Mouse (Mus musculus) intestine, embryonic 14.5 days (tissue): Measurements from ENCODE around the gene Syf2. TPM values are rescaled to one million over a fixed set of nuclear protein-coding genes. Genes with fewer than 3 reads are reported as not detected.

ENCODE experiments used
- ATAC-seq: fragments of 200-750 bp; cut with Nextera tagmentation; replicated peaks from 2 replicates; pipeline ENCODE4 v1.8.0; 2017; ENCODE audit warnings: low read depth, moderate number of reproducible peaks, moderate TSS enrichment, moderate library complexity; ENCODE audit not compliant: low FRiP score, low TSS enrichment
- DNase-seq: peaks from one replicate; pipeline ENCODE4 v3.0.0-alpha.2; 2018; ENCODE audit warnings: low spot score
- H3K27ac ChIP-seq: fragments of 300-500 bp; sonication (generic); 2 replicates; pipeline ENCODE4 v1.5.1; 2014; ENCODE audit warnings: low read depth, mild to moderate bottlenecking, control low read depth
- H3K27me3 ChIP-seq: fragments of 300-500 bp; sonication (generic); replicated peaks from 2 replicates; pipeline ENCODE4 v1.6.1; 2014; ENCODE audit warnings: low read length, control low read depth; ENCODE audit not compliant: control insufficient read depth, insufficient read depth
- H3K36me3 ChIP-seq: fragments of 300-500 bp; sonication (generic); 2 replicates; pipeline ENCODE4 v1.6.1; 2014; ENCODE audit warnings: low read length, control low read depth; ENCODE audit not compliant: control insufficient read depth, insufficient read depth
- H3K4me1 ChIP-seq: fragments of 300-500 bp; sonication (generic); replicated peaks from 2 replicates; pipeline ENCODE4 v1.6.1; 2014; ENCODE audit warnings: low read length, control low read depth, mixed read lengths; ENCODE audit not compliant: control insufficient read depth, insufficient read depth
- H3K4me2 ChIP-seq: fragments of 300-500 bp; sonication (generic); 2 replicates; pipeline ENCODE4 v1.6.1; 2014; ENCODE audit warnings: low read length
- H3K4me3 ChIP-seq: fragments of 300-500 bp; sonication (generic); 2 replicates; pipeline ENCODE4 v1.5.1; 2014; ENCODE audit warnings: low read depth, low read length, control low read depth, mixed read lengths
- H3K9ac ChIP-seq: fragments of 300-500 bp; sonication (generic); 2 replicates; pipeline ENCODE4 v1.6.1; 2014; ENCODE audit warnings: mild to moderate bottlenecking, low read length
- H3K9me3 ChIP-seq: fragments of 300-500 bp; sonication (generic); 2 replicates; pipeline ENCODE4 v1.6.1; 2016; ENCODE audit warnings: low read length, control low read depth; ENCODE audit not compliant: control insufficient read depth
- WGBS: fragments of 180-500 bp; shearing (Covaris S2); extraction: QIAGEN DNeasy Blood & Tissue Kit; methylation state at CpG from one replicate; pipeline ENCODE4 v1.1.7; 2014; 5-methylcytosine and 5-hydroxymethylcytosine counted together
- polyA plus RNA-seq: library from polyadenylated mRNA; unstranded; fragments of >200 nt; fragmentation: Nextera tagmentation; extraction: Ambion mirVana; gene quantifications from 2 replicates; pipeline ENCODE4 v1.2.1, GENCODE M21; 2014

Gene Syf2
- polyA plus RNA-seq, 1 experiment from 2014 or later: 62.4 TPM

GRCm38 (mm10) chr4:134921703-134922102 lies 9.0 kb upstream of the Syf2 start:
- peaks cover 15% of the 10 kb centered on the region; the same call in 1 of the 2 replicates for H3K4me1 ChIP-seq
- ATAC-seq: no peak
- no peak for DNase-seq
- no peak overlapping the region for H3K4me3 ChIP-seq
- H3K4me2 ChIP-seq: no peak overlapping the region
- WGBS: 90% methylated on average over 4 of the region's 4 CpGs
- peaks cover 20% of the 10 kb centered on the region for H3K36me3 ChIP-seq
- H3K27me3 ChIP-seq: no peaks in the 10 kb centered on the region
- H3K9me3 ChIP-seq: no peaks in the 10 kb centered on the region
- H3K27ac ChIP-seq: no peak overlapping the region
- H3K9ac ChIP-seq: no peak overlapping the region

DNA sequence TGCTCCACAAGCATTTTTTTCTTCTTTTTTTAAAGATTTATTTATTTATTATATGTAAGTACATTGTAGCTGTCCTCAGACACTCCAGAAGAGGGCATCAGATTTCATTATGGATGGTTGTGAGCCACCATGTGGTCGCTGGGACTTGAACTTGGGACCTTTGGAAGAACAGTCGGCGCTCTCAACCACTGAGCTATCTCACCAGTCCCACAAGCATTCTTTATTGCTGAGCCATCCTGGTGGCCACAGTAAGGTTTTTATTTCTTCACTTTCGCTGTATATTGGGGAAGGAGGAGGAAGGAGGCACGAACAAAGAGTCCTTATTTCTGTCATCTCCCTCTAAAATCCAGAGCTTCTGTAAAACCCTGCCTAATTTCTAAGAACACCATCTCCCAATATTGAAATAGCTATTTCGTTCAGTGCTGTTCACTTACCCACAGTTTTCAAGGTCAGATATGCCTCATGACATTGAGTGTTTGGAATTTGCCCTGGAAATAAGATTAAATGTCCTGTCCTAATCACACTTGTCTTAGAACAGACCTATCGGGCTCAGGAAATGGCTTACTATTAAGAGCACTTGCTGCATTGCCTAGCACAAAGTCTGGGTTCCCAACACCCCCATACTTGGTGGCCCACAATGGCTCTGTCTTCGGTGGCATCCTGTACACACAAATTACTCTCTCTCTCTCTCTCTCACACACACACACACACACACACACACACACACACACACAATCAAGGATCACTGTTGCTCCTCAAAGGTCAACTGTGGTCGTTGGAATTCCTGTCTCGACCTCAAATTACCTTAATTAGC lies 8.4 kb upstream of the Syf2 start:
- Histone ChIP-seq H3K4me2 (peak overlapping the region; percentile 93), H3K9ac (peak overlapping the region; percentile 98), H3K9me3 (no peaks in the 10 kb centered on the region), H3K4me3 (peak overlapping the region; percentile 100), H3K36me3 (peaks cover 26% of the 10 kb centered on the region), H3K4me1 (peaks cover 15% of the 10 kb centered on the region; the same call in 1 of the 2 replicates), H3K27ac (peak overlapping the region; percentile 93), H3K27me3 (no peaks in the 10 kb centered on the region)
- WGBS: 65% methylated on average over 10 of the region's 10 CpGs
- ATAC-seq: no peak
- DNase-seq: no peak

DNA sequence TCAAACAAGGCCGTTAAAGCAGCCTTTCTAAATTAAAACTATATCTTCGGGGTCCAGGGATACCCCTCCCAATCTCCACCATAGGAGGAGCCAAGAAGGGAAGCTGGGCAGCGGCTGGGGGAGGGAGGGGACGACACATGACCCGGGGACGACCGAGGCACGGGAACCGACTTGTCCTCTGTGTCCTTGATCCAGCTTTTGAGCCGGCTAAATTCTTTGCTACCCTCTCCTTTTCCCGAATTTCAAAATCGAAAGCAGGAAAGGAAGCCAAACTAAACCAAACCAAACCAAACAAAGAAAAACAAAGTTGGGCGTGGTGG lies 7.8 kb upstream of the Syf2 start:
- H3K27ac ChIP-seq: peak overlapping the region; percentile 93
- H3K4me2 ChIP-seq: peak overlapping the region; percentile 93
- no peaks in the 10 kb centered on the region for H3K9me3 ChIP-seq
- peaks cover 32% of the 10 kb centered on the region for H3K36me3 ChIP-seq
- H3K27me3 ChIP-seq: no peaks in the 10 kb centered on the region
- ATAC-seq (peak; percentile 37), DNase-seq (no peak)
- peaks cover 15% of the 10 kb centered on the region; the same call in 1 of the 2 replicates for H3K4me1 ChIP-seq
- under 1% methylated on average over 13 of the region's 13 CpGs for WGBS
- H3K4me3 ChIP-seq: peak overlapping the region; percentile 100
- peak overlapping the region; percentile 98 for H3K9ac ChIP-seq

GRCm38 (mm10) chr4:134923258-134924018 lies 7.3 kb upstream of the Syf2 start, which contains the start of gene Rsrp1:
Rsrp1 (plus strand) TSS chr4:134923592.
- H3K36me3 ChIP-seq: peaks cover 38% of the 10 kb centered on the region
- H3K9ac ChIP-seq: peak within 1 kb of the TSS; percentile 98
- no peaks in the 10 kb centered on the region for H3K27me3 ChIP-seq
- WGBS: under 1% methylated on average over 64 of the region's 64 CpGs
- peak within 1 kb of the TSS; percentile 100 for H3K4me3 ChIP-seq
- no peaks in the 10 kb centered on the region for H3K9me3 ChIP-seq
- H3K4me2 ChIP-seq: peak within 1 kb of the TSS; percentile 93
- H3K27ac ChIP-seq: peak within 1 kb of the TSS; percentile 93
- H3K4me1 ChIP-seq: peaks cover 15% of the 10 kb centered on the region; the same call in 1 of the 2 replicates
- DNase-seq (peak; percentile 96), ATAC-seq (peak; percentile 94)

GRCm38 (mm10) chr4:134924019-134924741 lies 6.5 kb upstream of the Syf2 start:
- H3K4me3 ChIP-seq: peak overlapping the region; percentile 100
- H3K4me1 ChIP-seq: peaks cover 15% of the 10 kb centered on the region; the same call in 1 of the 2 replicates
- H3K36me3 ChIP-seq: peaks cover 40% of the 10 kb centered on the region
- peak overlapping the region; percentile 93 for H3K4me2 ChIP-seq
- peak; percentile 30 for ATAC-seq
- H3K27me3 ChIP-seq: no peaks in the 10 kb centered on the region
- peak; percentile 80 for DNase-seq
- H3K27ac ChIP-seq: peak overlapping the region; percentile 93
- H3K9me3 ChIP-seq: no peaks in the 10 kb centered on the region
- WGBS: under 1% methylated on average over 75 of the region's 75 CpGs
- peak overlapping the region; percentile 98 for H3K9ac ChIP-seq

DNA sequence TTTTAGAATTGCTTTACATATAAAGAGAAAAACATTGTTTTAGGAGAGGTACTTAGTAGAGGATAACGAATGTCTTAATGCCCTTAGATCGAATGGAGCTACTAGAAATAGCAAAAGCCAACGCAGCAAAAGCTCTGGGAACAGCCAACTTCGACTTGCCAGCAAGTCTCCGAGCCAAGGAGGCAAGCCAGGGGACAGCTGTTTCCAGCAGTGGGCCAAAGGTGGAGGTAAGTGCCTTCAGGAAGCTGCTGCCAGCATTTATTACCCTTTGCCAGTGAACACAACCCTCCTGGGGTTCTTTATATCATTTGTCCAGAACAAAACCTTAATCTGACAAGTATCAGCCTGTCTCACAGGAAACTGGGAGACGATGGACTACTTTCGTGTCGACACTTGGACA lies 5.5 kb upstream of the Syf2 start:
- Histone ChIP-seq H3K27me3 (no peaks in the 10 kb centered on the region), H3K9me3 (no peaks in the 10 kb centered on the region), H3K36me3 (peaks cover 43% of the 10 kb centered on the region), H3K9ac (peak overlapping the region; percentile 98; the same call in 1 of the 2 replicates), H3K4me2 (peak overlapping the region; percentile 93), H3K4me3 (peak overlapping the region; percentile 100), H3K4me1 (peaks cover 15% of the 10 kb centered on the region; the same call in 1 of the 2 replicates), H3K27ac (no peak overlapping the region)
- WGBS: 75% methylated on average over 8 of the region's 8 CpGs
- DNase-seq (no peak), ATAC-seq (no peak)

GRCm38 (mm10) chr4:134927815-134928463 lies 2.8 kb upstream of the Syf2 start:
- Histone ChIP-seq H3K27me3 (no peaks in the 10 kb centered on the region), H3K36me3 (peaks cover 51% of the 10 kb centered on the region), H3K9me3 (no peaks in the 10 kb centered on the region), H3K4me2 (no peak overlapping the region), H3K4me3 (no peak overlapping the region), H3K4me1 (peaks cover 21% of the 10 kb centered on the region), H3K27ac (no peak overlapping the region), H3K9ac (no peak overlapping the region)
- DNase-seq (no peak), ATAC-seq (no peak)
- WGBS: 69% methylated on average over 5 of the region's 5 CpGs

DNA sequence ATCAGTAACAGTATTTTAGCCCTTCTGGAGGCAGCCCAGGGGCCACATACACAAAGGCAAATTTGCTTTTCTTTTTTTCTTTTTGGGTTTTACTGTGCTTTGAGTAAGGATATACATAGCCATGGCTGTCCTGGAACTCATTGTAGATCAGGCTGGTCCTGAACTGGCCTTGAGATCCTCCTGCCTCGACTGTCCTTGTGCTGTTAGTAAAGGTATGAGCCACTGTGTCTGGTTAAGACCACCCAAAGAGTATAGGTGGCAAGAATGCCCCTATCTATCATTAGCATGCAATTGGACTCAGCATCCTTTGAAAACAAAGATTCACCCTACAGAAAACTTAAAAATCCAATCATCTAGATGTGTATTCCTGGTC lies 2.2 kb upstream of the Syf2 start:
- Histone ChIP-seq H3K4me2 (no peak overlapping the region), H3K36me3 (peaks cover 55% of the 10 kb centered on the region), H3K9ac (no peak overlapping the region), H3K4me3 (no peak overlapping the region), H3K9me3 (no peaks in the 10 kb centered on the region), H3K27me3 (no peaks in the 10 kb centered on the region), H3K4me1 (peaks cover 21% of the 10 kb centered on the region), H3K27ac (no peak overlapping the region)
- WGBS: 70% methylated on average over 1 of the region's 1 CpGs
- DNase-seq (no peak), ATAC-seq (no peak)
